Mouse (Mus musculus): ENCODE results near the gene Apmap. TPM values are rescaled to one million over a fixed set of nuclear protein-coding genes. Genes with fewer than 3 reads are reported as not detected.
A peak's percentile ranks its signal among the peaks of the same experiment; 100 is the strongest.

Gene Apmap
- polyA plus RNA-seq, 1 experiment from 2014 or later = 42.7 TPM

DNA sequence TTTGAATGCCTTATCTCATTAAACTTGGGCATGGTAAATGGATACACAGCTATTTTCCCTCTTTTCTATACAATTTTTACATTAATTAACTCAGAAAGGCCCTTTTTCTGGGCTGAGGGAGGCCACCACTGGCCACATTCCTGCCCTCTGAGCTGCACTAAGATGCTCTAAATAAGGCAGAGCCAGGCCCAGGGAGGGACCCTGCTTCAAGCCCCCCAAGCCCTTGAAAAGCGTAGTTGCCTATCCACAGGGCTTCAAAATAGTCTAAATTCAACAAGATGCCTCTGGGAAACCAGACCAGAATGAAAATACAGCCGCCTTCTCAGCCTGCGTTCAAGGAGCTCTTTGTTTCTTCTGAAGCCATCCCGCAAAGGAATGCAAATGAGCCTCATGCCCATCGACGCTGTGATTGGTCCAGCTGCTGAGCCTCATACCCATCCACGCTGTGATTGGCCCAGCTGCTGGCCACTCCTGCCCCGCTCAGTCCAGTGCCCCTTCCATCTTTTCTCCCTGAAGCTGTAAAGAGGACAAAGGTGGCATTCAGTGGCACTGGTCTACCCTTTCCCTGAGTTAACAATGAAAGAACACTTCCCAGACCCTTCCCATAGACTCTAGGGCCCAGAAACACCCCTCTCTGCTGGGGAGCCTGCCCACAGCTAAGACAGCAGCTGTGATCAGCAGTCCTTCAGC, 35.5 kb upstream of the Apmap start:
- Histone ChIP-seq H3K4me1 (peaks cover 11% of the 10 kb centered on the region), H3K4me3 (no peak overlapping the region), H3K9me3 (no peaks in the 10 kb centered on the region), H3K9ac (no peak overlapping the region), H3K36me3 (peaks cover 7% of the 10 kb centered on the region), H3K27me3 (replicated peaks) (no peaks in the 10 kb centered on the region), H3K27ac (peak overlapping the region; percentile 87), H3K4me2 (replicated peaks) (peak overlapping the region; percentile 34)
- 36% methylated on average over 8 of the region's 8 CpGs for WGBS
- peak; percentile 99 for ATAC-seq (ENCODE audit: low FRiP score, low read depth)

DNA sequence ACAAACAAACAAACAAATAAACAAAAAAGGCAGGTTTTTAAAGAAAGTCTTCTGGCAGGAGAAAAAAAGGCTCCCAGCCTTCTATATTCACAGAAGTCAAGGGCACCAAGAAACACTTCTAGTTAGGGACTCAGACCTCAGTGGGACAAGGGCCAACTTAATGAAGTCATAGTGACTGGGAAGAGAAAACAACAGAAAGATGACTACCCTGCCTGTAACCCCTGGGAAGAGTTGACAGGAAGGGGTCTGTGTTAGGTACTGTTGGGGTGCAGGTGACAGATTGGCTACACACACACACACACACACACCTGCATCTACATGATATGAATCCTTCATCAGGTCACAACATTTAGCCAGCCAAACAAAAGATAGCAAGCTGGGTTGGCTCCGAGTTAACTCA, 34.8 kb upstream of the Apmap start:
- WGBS = 72% methylated on average over 1 of the region's 1 CpGs

GRCm38 (mm10) chr2:150638370-150638733, 30.0 kb upstream of the Apmap start:
- Histone ChIP-seq H3K4me2 (replicated peaks) (no peak overlapping the region), H3K4me3 (no peak overlapping the region), H3K27ac (0 out of 2 replicates have a peak overlapping the region, but pooled peaks have one; percentile 37), H3K9ac (no peak overlapping the region), H3K4me1 (peaks cover 25% of the 10 kb centered on the region), H3K27me3 (replicated peaks) (no peaks in the 10 kb centered on the region), H3K36me3 (peaks cover 25% of the 10 kb centered on the region), H3K9me3 (no peaks in the 10 kb centered on the region)
- no peak; the same call in 1 of the 2 replicates for ATAC-seq (ENCODE audit: low FRiP score, low read depth)
- WGBS = 39% methylated on average over 2 of the region's 2 CpGs

More for the DNA sequence above, 34.8 kb upstream of the Apmap start:
- Histone ChIP-seq H3K9ac (no peak overlapping the region), H3K9me3 (no peaks in the 10 kb centered on the region), H3K27me3 (replicated peaks) (no peaks in the 10 kb centered on the region), H3K4me2 (replicated peaks) (no peak overlapping the region), H3K27ac (peak overlapping the region; percentile 87), H3K36me3 (peaks cover 7% of the 10 kb centered on the region), H3K4me3 (no peak overlapping the region), H3K4me1 (peaks cover 14% of the 10 kb centered on the region)
- 0 out of 2 replicates have a peak, but pooled peaks have one; percentile 2 for ATAC-seq (ENCODE audit: low FRiP score, low read depth)

- no peaks in the 10 kb centered on the region for H3K9me3 ChIP-seq
- peaks cover 21% of the 10 kb centered on the region for H3K4me1 ChIP-seq
- H3K27me3 ChIP-seq (replicated peaks) = no peaks in the 10 kb centered on the region
- no peak overlapping the region for H3K4me3 ChIP-seq
- H3K4me2 ChIP-seq (replicated peaks) = peak overlapping the region; percentile 25; the same call in 1 of the 2 replicates
- H3K27ac ChIP-seq = peak overlapping the region; percentile 37; the same call in 1 of the 2 replicates
- 43% methylated on average over 6 of the region's 6 CpGs for WGBS
- ATAC-seq (ENCODE audit: low FRiP score, low read depth) = peak; percentile 65
- 0 out of 2 replicates have a peak overlapping the region, but pooled peaks have one; percentile 21 for H3K9ac ChIP-seq
- H3K36me3 ChIP-seq = peaks cover 25% of the 10 kb centered on the region
These were observed 29.5 kb upstream of the Apmap start for GRCm38 (mm10) chr2:150637702-150638369.

DNA sequence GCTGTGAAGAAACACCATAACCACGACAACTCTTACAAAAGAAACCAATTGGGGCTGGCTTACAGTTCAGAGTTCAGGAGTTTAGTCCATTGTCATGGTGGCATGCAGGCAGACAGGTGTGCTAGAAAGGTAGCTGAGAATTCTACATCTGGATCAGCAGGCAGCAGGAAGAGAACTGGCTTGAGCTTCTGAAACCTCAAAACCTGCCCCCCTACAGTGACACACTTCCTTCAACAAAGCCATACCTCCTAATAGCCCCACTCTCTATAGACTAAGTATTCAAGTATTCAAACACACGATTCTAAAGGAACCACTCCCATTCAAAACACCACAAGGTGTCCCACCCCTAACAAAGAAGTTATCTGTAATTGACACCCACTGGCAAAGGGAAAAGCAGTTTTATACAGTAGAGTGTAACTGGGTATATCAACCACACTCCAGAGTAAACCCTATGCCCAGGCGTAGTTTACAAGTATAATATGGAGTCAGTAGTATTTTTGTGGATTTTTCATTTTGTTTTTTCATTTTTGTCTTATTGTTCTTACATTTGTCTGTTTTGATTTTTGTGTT, 27.6 kb upstream of the Apmap start:
- Histone ChIP-seq H3K4me3 (no peak overlapping the region), H3K27ac (no peak overlapping the region), H3K4me1 (peaks cover 14% of the 10 kb centered on the region), H3K9ac (no peak overlapping the region), H3K9me3 (no peaks in the 10 kb centered on the region), H3K4me2 (replicated peaks) (no peak overlapping the region), H3K36me3 (peaks cover 25% of the 10 kb centered on the region), H3K27me3 (replicated peaks) (no peaks in the 10 kb centered on the region)
- no peak for ATAC-seq (ENCODE audit: low FRiP score, low read depth)
- WGBS = 69% methylated on average over 3 of the region's 3 CpGs

DNA sequence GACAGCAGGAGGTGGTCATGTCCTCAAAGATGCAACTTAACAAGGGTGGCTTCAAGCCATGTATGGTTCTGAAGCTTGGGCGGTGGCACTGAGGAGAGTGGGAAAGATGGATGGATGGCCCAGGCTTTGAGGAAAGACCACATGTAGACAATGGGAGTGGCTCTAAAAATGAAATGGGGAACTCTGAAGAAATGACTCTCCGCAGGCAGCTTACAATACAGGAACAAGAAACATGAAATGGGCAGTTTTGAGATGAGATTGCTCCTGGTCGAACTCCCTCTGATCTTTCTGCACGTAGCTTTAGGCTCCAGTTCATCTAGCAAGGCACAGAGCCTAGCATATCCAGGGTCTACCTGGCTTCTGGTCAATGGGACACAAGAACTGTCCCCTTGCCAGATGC, 20.9 kb upstream of the Apmap start:
- H3K36me3 ChIP-seq = peaks cover 48% of the 10 kb centered on the region
- H3K4me3 ChIP-seq = no peak overlapping the region
- H3K9me3 ChIP-seq = no peaks in the 10 kb centered on the region
- WGBS = 88% methylated on average over 4 of the region's 4 CpGs
- no peak overlapping the region for H3K9ac ChIP-seq
- H3K4me2 ChIP-seq (replicated peaks) = no peak overlapping the region
- H3K27me3 ChIP-seq (replicated peaks) = no peaks in the 10 kb centered on the region
- ATAC-seq (ENCODE audit: low FRiP score, low read depth) = no peak
- H3K4me1 ChIP-seq = no peaks in the 10 kb centered on the region
- no peak overlapping the region for H3K27ac ChIP-seq

- no peak overlapping the region for H3K4me3 ChIP-seq
- 75% methylated on average over 6 of the region's 6 CpGs for WGBS
- ATAC-seq (ENCODE audit: low FRiP score, low read depth) = no peak
- H3K4me2 ChIP-seq (replicated peaks) = no peak overlapping the region
- no peaks in the 10 kb centered on the region for H3K27me3 ChIP-seq (replicated peaks)
- no peak overlapping the region for H3K9ac ChIP-seq
- no peaks in the 10 kb centered on the region for H3K4me1 ChIP-seq
- H3K9me3 ChIP-seq = no peaks in the 10 kb centered on the region
- H3K27ac ChIP-seq = no peak overlapping the region
- H3K36me3 ChIP-seq = peaks cover 47% of the 10 kb centered on the region
These were observed 18.8 kb upstream of the Apmap start for GRCm38 (mm10) chr2:150627140-150627539.

DNA sequence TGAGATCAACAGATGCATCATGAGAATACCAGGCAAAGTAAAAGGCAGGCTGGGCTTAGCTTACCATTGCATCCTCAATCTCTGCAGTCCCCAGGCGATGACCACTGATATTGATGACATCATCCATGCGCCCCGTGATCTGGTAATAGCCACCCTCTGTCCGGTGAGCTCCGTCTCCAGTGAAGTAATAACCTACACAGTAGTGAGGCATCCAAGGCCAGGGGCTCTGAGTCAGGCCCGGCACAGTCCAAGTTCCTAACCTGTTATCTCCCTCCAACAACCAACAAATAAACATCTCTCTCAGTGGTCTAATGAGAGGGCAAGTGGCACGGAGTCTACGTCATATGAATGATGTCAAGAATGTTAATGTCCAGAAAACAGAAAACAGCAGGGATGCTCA, 16.6 kb upstream of the Apmap start:
- peaks cover 58% of the 10 kb centered on the region for H3K36me3 ChIP-seq
- H3K27ac ChIP-seq = no peak overlapping the region
- no peak overlapping the region for H3K9ac ChIP-seq
- no peaks in the 10 kb centered on the region for H3K4me1 ChIP-seq
- no peak overlapping the region for H3K4me2 ChIP-seq (replicated peaks)
- no peak for ATAC-seq (ENCODE audit: low FRiP score, low read depth)
- 93% methylated on average over 8 of the region's 8 CpGs for WGBS
- no peaks in the 10 kb centered on the region for H3K9me3 ChIP-seq
- no peaks in the 10 kb centered on the region for H3K27me3 ChIP-seq (replicated peaks)
- H3K4me3 ChIP-seq = no peak overlapping the region

- no peak overlapping the region for H3K9ac ChIP-seq
- no peak overlapping the region for H3K4me3 ChIP-seq
- H3K27me3 ChIP-seq (replicated peaks) = no peaks in the 10 kb centered on the region
- 94% methylated on average over 3 of the region's 3 CpGs for WGBS
- H3K4me1 ChIP-seq = no peaks in the 10 kb centered on the region
- no peak overlapping the region for H3K27ac ChIP-seq
- H3K9me3 ChIP-seq = no peaks in the 10 kb centered on the region
- no peak overlapping the region for H3K4me2 ChIP-seq (replicated peaks)
- peaks cover 64% of the 10 kb centered on the region for H3K36me3 ChIP-seq
- ATAC-seq (ENCODE audit: low FRiP score, low read depth) = no peak
These were observed 15.6 kb upstream of the Apmap start for GRCm38 (mm10) chr2:150623957-150624356.

DNA sequence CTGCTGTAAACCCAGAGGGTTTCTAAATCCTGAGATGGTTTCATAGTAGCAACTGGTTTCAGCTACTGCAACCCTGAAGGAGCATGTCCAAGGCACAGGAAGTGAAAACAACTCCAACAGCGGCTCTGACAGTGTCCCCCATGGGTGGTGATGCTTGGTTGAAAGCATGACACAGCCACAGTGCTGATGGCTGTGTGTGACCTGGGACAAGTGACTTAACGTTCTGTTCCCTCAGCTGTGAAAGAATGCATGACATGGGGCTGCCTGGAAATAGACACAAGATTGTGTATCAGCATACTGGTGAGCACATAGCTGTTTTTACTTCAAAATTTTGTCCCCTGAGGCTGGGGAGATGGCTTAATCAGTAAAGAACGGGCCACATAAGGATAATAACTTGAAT, 13.3 kb upstream of the Apmap start:
- no peaks in the 10 kb centered on the region for H3K27me3 ChIP-seq (replicated peaks)
- H3K9me3 ChIP-seq = no peaks in the 10 kb centered on the region
- WGBS = 79% methylated on average over 3 of the region's 3 CpGs
- H3K9ac ChIP-seq = no peak overlapping the region
- H3K4me1 ChIP-seq = no peaks in the 10 kb centered on the region
- no peak overlapping the region for H3K4me3 ChIP-seq
- peaks cover 61% of the 10 kb centered on the region for H3K36me3 ChIP-seq
- no peak for ATAC-seq (ENCODE audit: low FRiP score, low read depth)
- no peak overlapping the region for H3K27ac ChIP-seq
- H3K4me2 ChIP-seq (replicated peaks) = no peak overlapping the region

DNA sequence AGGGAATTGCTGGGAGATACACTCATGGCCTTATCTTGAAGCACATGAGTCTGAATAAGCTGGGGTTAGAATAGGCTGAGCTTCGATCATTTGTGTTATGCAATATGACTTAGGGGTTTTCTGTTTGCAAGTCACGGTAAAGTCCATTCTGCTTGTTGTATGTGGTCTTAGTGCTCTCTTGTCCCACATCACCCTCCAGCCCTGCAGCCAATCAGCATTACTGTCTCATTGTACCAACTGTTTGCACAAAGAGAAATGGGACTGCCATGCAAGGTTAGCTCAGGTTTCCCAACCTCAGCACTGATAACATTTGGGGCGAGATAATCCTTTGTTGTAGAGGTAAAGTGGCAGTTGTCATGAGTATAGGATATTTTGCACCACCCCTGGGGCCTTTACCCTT, 1.7 kb upstream of the Apmap start:
- Histone ChIP-seq H3K9ac (no peak overlapping the region), H3K4me1 (peaks cover 9% of the 10 kb centered on the region)

DNA sequence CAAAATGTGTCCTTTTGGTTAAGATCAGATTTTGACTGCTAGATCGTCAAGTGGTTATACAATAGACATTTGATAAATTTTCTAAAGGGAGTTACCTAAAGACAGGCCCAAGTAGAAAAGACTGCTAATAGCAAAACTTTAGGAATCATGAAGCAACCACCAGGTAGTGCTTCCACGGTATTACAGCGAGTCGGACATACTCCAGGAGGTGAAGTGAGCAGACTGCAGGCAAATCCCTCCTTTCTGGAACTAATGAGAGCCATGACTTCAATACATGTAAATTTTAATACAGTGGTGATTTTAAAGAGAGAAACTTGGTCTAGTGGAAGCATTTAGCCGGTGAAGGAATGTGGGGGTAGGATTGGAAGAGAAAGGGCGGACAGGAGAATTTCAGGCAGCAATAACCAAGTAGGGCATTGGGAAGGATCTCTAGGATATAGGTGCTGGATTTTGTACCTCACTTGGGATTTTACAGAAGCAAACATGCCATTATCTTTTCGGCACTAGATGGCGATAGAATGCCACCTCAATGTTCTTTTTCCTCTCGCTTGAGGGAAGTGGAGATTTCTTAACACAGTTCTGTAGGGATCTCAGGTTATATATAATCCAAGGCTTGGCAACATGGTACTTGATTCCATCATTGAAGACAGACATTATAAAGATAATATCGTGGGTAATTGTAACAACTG, 649 bp upstream of the Apmap start:
- Histone ChIP-seq H3K27ac (no peak overlapping the region), H3K27me3 (replicated peaks) (no peaks in the 10 kb centered on the region), H3K36me3 (no peaks in the 10 kb centered on the region), H3K4me1 (peaks cover 9% of the 10 kb centered on the region), H3K4me3 (peak overlapping the region; percentile 73), H3K9ac (no peak overlapping the region), H3K9me3 (no peaks in the 10 kb centered on the region), H3K4me2 (replicated peaks) (peak overlapping the region; percentile 86)
- WGBS = 2% methylated on average over 10 of the region's 10 CpGs
- peak; percentile 71 for ATAC-seq (ENCODE audit: low FRiP score, low read depth)

More for the DNA sequence above, 1.7 kb upstream of the Apmap start:
- Histone ChIP-seq H3K36me3 (no peaks in the 10 kb centered on the region), H3K4me3 (no peak overlapping the region), H3K27me3 (replicated peaks) (no peaks in the 10 kb centered on the region), H3K4me2 (replicated peaks) (no peak overlapping the region), H3K9me3 (no peaks in the 10 kb centered on the region), H3K27ac (no peak overlapping the region)
- WGBS = 81% methylated on average over 3 of the region's 3 CpGs
- no peak for ATAC-seq (ENCODE audit: low FRiP score, low read depth)
